Mouse (Mus musculus): Measurements from ENCODE around the gene Gm527.

- TF ChIP-seq CTCF (IDR thresholded peaks at IDR 0.05; ENCODE audit: low read depth) (no peak), EP300 (optimal IDR thresholded peaks at IDR 0.05) (no peak)
Observed at GRCm38 (mm10) chr12:64903186-64903585, 14.5 kb upstream of the Gm527 start.

Data from stomach, postnatal 0 days (tissue).